Mouse (Mus musculus): ENCODE data around the gene Armc2.

The Armc2 gene

GRCm38 (mm10) chr10:41896865-41897264 is 121.4 kb downstream of the Armc2 start:
- no peak for DNase-seq

- DNase-seq: no peak
Measured at GRCm38 (mm10) chr10:41896425-41896824, 121.8 kb downstream of the Armc2 start.

- DNase-seq: no peak
Measured at GRCm38 (mm10) chr10:41893433-41894411, 124.5 kb downstream of the Armc2 start.

- DNase-seq: no peak
Measured at GRCm38 (mm10) chr10:41891312-41891711, 126.9 kb downstream of the Armc2 start.

GRCm38 (mm10) chr10:41890537-41890936 is 127.7 kb downstream of the Armc2 start:
- DNase-seq: no peak

GRCm38 (mm10) chr10:41889566-41889965 is 128.7 kb downstream of the Armc2 start:
- no peak for DNase-seq

- no peak for DNase-seq
Measured at GRCm38 (mm10) chr10:41888365-41888941, 129.8 kb downstream of the Armc2 start.

GRCm38 (mm10) chr10:41887080-41887821 is 131.0 kb downstream of the Armc2 start:
- DNase-seq: peak; percentile 95

- DNase-seq: no peak
Measured at GRCm38 (mm10) chr10:41883741-41884575, 134.3 kb downstream of the Armc2 start.

GRCm38 (mm10) chr10:41881438-41881837 is 136.8 kb downstream of the Armc2 start:
- no peak for DNase-seq

GRCm38 (mm10) chr10:41880777-41881176 is 137.5 kb downstream of the Armc2 start:
- DNase-seq: no peak

- no peak for DNase-seq
Measured at GRCm38 (mm10) chr10:41880206-41880605, 138.0 kb downstream of the Armc2 start.

- DNase-seq: no peak
Measured at GRCm38 (mm10) chr10:41879675-41880074, 138.6 kb downstream of the Armc2 start.

GRCm38 (mm10) chr10:41878344-41878743 is 139.9 kb downstream of the Armc2 start:
- DNase-seq: no peak

GRCm38 (mm10) chr10:41875624-41876023 is 142.6 kb downstream of the Armc2 start:
- DNase-seq: no peak

GRCm38 (mm10) chr10:41871564-41871963 is 146.7 kb downstream of the Armc2 start:
- DNase-seq: no peak

GRCm38 (mm10) chr10:41870101-41870500 is 148.1 kb downstream of the Armc2 start:
- no peak for DNase-seq

- no peak for DNase-seq
Measured at GRCm38 (mm10) chr10:41867956-41868355, 150.3 kb downstream of the Armc2 start.

GRCm38 (mm10) chr10:41866838-41867154 is 151.4 kb downstream of the Armc2 start:
- no peak for DNase-seq

- DNase-seq: no peak
Measured at GRCm38 (mm10) chr10:41866069-41866837, 152.0 kb downstream of the Armc2 start.

Data from right cerebral cortex, postnatal 14 days (tissue).